Mouse (Mus musculus) erythroblast, embryonic 14.5 days (primary cell): ENCODE results near the gene L1cam.

Experiments
- GATA1 ChIP-seq: IDR thresholded peaks from 2 replicates; pipeline ENCODE4 v1.6.1; 2012; ENCODE audit warnings: low read length, inconsistent platforms, mixed read lengths
- TAL1 ChIP-seq: IDR thresholded peaks from 3 replicates; pipeline ENCODE4 v1.6.1; 2012; ENCODE audit warnings: low read length, inconsistent platforms, mixed read lengths

- TF ChIP-seq GATA1: no peak
- TF ChIP-seq TAL1: no peak
These were observed 14.1 kb upstream of the L1cam start for GRCm38 (mm10) chrX:73910049-73910448.
